Mouse (Mus musculus) CH12.LX (cell line): Measurements from ENCODE around the gene Ovgp1.

Experiments used
- CTCF ChIP-seq, 2 experiments: IDR thresholded peaks in 1 of 2; conservative IDR thresholded peaks in 1 of 2; 2 replicates each; pipeline ENCODE4 v1.5.1; 2011 to 2012; ENCODE audit warnings: low read depth in 2 of 2, low read length in 2 of 2, improper control_type of control experiment in 1 of 2, inconsistent platforms in 1 of 2, mild to moderate bottlenecking in 1 of 2, moderate library complexity in 1 of 2
- E2F4 ChIP-seq: IDR thresholded peaks from 2 replicates; pipeline ENCODE4 v1.6.1; 2011; ENCODE audit warnings: low read depth, low read length, improper control_type of control experiment; ENCODE audit not compliant: insufficient replicate concordance
- MAX ChIP-seq: IDR thresholded peaks from 2 replicates; pipeline ENCODE4 v1.6.1; 2011; ENCODE audit warnings: low read length, improper control_type of control experiment
- POLR2A ChIP-seq: IDR thresholded peaks from 2 replicates; pipeline ENCODE4 v1.6.1; 2011; ENCODE audit warnings: low read depth, mild to moderate bottlenecking, improper control_type of control experiment, low read length
- SMC3 ChIP-seq: IDR thresholded peaks from 2 replicates; pipeline ENCODE4 v1.6.1; 2011; ENCODE audit warnings: low read depth, low read length, improper control_type of control experiment
- TCF12 ChIP-seq: IDR thresholded peaks from 2 replicates; pipeline ENCODE4 v1.6.1; 2014; ENCODE audit warnings: low read depth, mild to moderate bottlenecking, inconsistent platforms, low read length, improper control_type of control experiment
- UBTF ChIP-seq: IDR thresholded peaks from 2 replicates; pipeline ENCODE4 v1.6.1; 2012; ENCODE audit warnings: low read depth, mild to moderate bottlenecking, inconsistent platforms, low read length, improper control_type of control experiment, moderate library complexity
- ZC3H11A ChIP-seq: IDR thresholded peaks from 2 replicates; pipeline ENCODE4 v1.6.1; 2012; ENCODE audit warnings: low read depth, mild to moderate bottlenecking, inconsistent platforms, low read length, improper control_type of control experiment
- ZKSCAN1 ChIP-seq: IDR thresholded peaks from 2 replicates; pipeline ENCODE4 v1.6.1; 2012; ENCODE audit warnings: low read depth, inconsistent platforms, low read length, improper control_type of control experiment, borderline replicate concordance
- ZNF384 ChIP-seq: IDR thresholded peaks from 2 replicates; pipeline ENCODE4 v1.6.1; 2012; ENCODE audit warnings: low read depth, low read length, improper control_type of control experiment, inconsistent platforms

GRCm38 (mm10) chr3:106021840-106022239 is 48.3 kb downstream of the Ovgp1 start:
- TF ChIP-seq SMC3 (peak; percentile 40), POLR2A (no peak), CTCF (conservative IDR thresholded peaks at IDR 0.05 in 1 of 2, IDR thresholded peaks at IDR 0.05 in 1 of 2; ENCODE audit: low read depth in 2 of 2, low read length in 2 of 2) (peak in 1 of 2 experiments; percentile 54; a peak in 2 of 4 replicates), MAX (no peak), ZC3H11A (no peak), ZKSCAN1 (no peak), ZNF384 (no peak), TCF12 (no peak), E2F4 (no peak), UBTF (no peak)
